Mouse (Mus musculus): Measurements from ENCODE around the gene Il1rapl2.

Gene Il1rapl2

DNA sequence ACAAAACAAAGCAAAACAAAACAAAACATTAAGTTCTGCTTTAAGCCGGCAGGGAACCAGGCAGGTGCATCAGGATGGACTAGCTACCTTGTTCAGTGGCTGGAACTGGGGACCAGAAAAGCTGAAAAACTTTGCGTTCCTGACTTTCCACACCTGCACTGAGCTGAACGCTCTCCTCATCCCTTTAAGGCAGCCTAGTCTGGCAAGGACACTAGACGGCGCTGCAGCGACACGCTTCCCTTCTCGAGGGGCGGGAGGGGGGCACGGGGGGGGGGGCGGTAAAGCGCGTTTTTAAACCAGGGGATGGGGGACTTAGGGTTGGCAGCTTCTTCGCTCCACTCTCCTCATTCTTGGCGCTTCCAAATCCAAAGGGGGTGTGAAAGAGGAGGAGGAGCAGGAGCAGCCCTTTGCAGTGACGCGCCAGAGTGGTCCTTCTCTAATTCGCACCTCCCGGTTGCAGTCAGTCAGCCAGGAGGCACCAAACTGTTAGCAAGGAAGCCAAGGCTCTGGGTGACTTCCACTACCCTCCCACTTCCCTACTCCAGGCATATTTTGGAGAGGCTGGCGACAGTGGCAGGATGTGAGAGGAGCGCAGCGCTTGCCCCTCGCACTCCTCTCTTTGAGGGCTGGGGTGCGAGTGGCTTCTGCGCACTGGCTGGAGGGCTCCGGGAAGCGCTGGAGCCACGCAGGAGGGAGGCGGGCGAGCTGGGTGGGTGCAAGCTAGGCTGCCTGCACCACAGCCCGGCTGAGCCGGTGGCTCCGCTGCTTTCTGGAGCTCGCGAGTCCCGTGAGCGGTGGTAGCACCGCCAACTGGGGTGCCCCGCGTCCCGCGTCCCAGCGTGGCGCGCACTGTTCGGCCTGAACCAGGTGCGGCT, at the start of gene Il1rapl2:
Il1rapl2 (plus strand) TSS at position 288 of the 875 bp plus-strand sequence.
- peak; percentile 17 to 21 for DNase-seq (ENCODE audit: low spot score in 2 of 2)

DNA sequence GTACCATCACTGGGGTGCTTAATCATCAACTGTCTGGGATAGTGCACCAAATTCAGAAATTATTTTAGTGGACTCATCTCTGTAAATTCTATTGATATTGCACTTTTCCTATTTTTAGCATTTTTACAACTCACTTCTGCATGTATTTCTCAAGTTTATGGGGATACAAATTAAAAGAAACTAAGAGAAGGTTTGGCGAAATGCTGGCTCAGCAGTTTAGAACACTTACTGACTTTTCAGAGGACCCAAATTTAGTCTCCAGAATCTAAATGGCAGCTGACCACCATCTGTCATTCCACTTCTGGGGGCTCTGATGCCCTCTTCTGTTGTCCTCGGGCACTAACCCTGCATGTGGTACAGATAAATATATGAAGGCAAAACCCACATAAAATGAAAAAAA, 22.1 kb upstream of the Il1rapl2 start:
- no peak for DNase-seq (ENCODE audit: low spot score in 2 of 2)

DNA sequence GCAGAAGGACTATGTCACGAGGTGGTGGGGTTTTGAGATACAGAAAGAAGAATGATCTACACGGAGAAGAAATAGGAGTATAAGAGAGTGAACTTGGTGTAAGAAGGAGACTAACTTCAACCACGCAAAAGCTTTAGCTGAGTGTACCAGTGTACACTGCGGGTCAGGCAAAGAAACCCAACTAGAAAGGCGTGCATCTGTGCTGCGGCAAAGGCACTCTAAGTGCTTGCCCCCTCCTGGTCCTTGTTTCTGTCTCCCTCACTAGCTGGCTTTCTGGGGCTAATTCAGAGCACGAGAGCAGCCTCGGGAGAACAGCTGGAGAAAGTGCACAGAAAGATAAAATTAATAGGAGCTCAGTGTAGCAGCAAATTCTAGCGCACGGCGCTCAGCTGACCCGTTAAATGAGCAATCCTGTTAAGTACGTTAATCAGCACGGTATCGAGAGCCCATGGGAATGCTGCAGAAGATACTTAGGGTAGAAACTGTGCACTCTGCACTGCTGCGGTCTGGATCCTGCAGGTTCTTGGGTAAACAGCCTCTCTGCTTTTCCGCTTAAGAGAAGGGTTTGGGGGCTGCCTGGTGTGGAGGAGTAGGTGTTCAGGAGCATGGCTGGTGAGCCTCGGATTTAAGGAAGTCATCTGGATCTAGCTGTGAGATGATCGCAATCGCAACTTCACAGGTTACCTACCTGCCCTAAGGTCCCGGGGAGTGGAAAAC, 778 bp upstream of the Il1rapl2 start:
- peak in 1 of 2 experiments; percentile 3 for DNase-seq (ENCODE audit: low spot score in 2 of 2)

DNA sequence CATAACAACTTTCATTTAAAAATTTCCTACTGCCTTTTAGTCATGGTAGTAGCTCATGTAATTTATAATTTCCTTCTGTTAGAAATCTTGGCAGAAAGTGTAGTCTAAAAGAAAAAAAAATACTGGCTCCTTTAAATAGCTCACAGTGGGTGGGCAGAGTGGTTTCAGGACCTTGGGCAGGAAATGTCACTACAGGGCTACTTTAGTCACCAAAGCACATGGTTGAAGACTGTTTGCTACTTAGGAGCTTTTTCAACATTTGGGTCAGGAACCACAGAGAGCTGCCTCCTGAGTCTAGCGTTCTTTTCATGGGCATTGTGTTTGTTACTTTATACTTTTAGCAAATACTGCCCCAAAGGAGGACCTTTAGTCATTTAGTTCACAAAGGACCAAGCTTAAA, 12.2 kb downstream of the Il1rapl2 start:
- DNase-seq (ENCODE audit: low spot score in 2 of 2), result no peak

DNA sequence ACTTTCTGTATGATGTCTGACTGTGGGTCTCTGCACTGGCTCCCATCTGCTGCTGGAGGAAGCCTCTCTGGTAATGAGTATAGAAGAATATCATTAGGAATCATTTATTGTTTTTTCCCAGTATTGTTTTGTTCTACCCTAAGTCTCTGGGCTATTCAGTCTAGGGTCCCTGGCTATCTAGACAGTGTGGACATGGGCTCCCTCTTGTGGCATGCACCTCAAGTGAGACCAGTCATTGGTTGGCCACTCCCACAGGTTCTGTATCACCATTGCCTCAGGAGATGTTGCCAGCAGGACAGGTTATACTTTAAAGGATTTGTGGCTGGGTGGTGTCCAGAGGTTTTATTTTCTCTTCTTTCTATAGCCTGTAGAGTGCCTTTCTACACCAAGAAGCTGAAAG, 50.3 kb downstream of the Il1rapl2 start:
- no peak for DNase-seq (ENCODE audit: low spot score in 2 of 2)

DNA sequence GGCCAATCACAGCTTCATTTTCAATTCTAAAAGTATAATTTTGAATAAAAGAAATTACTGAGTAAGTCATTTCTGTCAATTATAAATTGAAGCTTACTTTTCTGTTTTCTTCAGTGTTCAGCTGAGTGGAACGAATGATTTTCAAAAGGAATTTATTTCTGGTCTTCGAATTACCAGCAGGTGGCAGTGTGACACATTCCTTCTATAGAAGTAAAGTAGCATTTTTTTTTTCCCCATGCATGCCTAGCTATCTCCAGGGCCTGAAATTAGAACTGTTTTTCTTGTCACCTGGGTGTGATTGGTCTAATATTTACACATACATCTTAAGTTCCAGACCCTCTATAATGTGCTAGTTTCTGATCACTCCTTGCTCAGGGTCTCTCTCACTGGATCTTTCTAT, 96.6 kb downstream of the Il1rapl2 start:
- DNase-seq (ENCODE audit: low spot score in 2 of 2), result peak; percentile 9 to 37

DNA sequence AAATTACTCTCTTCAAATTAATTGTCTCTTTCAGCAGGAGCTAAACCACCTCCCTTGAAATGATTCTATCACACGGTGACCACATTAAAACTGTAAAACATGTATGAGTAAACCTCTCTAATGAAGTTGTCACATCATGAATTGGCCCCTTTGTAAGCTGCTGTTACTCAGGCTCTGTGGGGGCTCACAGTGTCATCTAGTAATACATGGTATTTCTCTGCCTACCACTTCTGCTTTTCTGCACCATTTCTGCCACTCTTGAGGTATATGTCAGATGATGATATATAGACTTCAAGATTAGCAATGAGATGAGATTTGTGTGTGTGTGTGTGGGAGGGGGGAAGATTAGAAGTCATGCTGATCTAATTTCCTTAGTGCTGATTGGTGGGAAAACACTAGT, 117.6 kb downstream of the Il1rapl2 start:
- DNase-seq (ENCODE audit: low spot score in 2 of 2), result no peak

DNA sequence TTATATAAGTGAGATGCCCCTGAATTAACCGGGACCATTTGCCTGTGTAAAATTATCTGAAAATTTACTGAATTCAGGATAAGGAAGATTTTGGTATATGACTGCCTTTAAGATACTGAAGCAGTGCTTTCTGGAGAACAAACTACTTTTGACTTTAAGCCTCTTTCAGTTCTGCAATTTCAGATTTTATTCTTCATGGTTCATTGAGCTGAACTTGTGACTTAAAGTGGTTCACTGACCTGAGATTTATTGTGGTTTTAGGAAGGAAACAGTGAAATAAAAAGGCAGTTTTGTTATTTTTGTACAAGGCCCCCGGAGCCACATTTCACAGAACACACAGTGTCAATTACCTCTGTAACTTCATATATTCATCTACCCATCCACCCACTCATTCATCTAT, 129.6 kb downstream of the Il1rapl2 start:
- DNase-seq (ENCODE audit: low spot score in 2 of 2), result no peak

DNA sequence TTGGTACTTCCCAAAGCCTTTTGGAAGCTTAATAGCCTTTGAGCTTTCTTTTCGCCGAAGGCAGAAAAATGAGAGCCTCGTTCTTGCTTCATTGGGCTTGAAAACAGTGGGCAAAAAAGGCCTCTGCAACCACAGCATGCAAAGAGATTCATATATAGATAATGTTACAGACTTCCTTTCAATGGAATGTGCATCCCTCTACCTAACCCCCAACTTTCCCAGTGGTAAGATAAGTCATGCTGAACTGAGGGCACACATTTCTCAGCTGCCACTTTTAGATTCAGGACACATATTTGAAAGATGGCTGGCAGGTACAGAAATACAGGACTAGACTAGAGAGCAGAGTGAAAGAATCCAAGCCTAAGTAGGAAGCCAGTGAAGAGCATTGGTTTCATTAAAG, 185.1 kb downstream of the Il1rapl2 start:
- no peak for DNase-seq (ENCODE audit: low spot score in 2 of 2)

DNA sequence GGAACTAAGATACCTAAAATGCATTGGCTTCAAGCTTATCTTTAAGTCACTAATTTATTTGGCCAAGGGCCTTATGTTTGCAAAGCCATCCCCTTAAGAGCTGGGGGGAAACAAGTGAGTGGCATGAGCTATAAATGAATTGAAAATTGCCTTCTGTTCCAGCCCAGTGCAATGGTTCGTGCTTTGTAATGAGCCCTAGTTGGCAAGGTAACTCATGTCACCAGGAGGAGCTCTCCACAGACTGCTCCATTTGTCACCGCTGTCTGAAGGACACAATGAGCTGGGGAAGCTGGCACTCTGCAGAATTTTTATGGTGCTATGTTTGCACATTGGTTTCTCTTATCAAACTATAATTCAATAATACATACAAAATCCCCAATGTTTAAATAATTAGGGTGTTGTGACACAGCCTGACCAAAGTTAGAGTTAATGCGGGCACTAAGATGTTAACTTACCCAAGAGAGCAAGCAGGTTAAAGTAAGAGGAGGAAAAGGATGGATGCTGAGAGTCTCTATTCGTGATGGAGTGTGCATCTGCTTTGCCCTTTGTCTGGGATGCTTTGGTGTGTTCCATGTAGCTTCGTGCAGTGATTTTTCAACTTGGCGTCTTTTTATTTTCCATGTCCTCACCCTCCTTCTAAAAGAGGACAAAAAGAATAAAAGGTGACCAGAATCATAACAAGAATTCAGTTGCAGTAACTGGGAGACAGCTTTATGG, 235.2 kb downstream of the Il1rapl2 start:
- DNase-seq (ENCODE audit: low spot score in 2 of 2), result no peak

DNA sequence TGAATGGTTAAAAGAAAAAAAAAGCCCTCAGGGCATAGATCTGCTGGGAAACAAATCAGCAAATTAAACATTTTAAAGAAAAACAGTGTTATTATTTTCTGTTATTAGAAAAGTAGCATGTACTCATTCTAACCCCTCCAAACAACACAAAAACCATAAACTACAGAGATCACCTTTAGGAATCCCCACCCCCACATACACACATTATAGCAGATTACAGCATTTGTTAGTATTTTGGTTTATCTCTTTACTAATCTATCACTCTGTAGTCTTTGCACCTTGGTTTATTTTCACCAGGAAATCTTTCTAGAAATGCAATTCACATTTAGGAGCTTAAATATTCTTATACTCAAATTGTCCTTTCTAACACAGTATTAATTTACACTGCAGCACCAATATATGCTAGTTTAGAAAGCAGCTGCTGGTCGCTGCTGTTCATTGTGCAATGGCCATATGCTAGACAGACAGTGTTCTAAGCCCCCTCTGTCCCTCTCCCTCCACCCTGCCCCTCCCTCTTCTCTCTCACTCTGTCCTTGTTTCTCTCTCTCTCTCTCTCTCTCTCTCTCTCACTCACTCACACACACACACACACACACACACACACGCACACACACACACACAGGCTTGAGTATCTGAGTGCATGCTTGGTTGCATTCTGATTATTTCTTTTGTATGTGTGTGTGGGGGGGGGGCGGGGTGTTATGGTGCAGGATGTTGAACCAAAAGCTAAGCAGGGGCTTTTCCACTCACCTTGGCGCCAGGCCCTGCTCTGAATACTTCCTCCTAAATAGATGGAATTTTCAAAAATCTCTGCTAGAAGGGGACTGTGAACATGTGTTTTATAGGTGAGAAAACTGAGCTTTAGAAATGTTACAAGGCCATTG, 236.1 kb downstream of the Il1rapl2 start:
- DNase-seq (ENCODE audit: low spot score in 2 of 2), result no peak

DNA sequence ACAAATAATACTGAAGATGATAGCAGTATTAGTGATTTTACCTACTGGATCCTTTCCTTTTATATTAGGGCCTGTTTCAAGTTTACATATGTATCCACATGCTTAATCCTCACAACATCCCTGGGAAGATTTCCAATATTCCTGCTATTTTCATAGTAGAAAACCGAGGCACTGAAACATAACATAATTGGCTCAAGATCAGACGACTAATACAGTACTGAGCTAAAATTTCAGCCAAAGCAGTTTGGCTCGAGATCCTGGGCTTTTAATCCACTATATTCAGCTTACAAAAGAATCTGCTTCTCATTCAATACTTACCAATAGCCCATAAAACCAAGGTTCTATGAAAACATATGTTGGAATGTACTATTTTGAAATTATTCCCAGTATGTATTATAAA, 239.1 kb downstream of the Il1rapl2 start:
- no peak for DNase-seq (ENCODE audit: low spot score in 2 of 2)

DNA sequence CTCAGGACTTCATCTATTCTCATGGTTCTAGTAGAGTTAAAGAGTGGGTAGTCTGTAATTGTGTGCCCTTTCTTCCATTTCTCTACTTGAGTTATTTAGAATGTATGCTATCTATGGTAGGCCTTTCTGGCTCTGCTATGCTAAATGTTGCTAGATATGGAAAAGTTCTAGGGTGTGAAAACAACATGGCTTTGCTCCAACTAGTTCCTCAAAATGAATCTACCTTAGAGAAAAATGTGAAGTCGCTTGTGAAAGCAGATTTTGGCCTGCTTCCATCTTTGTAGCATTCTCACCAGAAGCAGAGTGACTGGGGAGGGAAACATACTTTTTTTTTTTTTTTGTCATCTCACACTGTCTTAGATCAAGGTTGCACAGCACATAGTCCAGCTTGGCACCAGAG, 241.7 kb downstream of the Il1rapl2 start:
- peak; percentile 3 to 6 for DNase-seq (ENCODE audit: low spot score in 2 of 2)

DNA sequence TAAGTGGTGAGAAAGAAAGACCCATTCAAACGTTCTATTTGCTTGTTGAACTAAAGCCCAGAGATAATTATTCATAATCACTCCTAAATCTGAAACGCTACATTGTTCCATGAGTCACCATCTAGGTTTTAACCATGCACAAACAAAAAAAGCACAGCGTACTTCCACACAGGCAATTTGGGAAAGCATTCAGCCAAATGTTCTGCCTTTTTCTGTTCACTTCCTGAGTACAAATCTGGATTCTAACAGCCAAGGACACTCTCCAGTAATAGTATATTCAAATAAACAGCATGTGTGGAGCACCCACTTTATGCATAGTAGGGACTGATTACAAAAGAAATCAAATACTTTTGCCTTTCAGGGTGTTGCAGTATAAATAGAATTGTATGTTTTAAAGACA, 278.5 kb downstream of the Il1rapl2 start:
- peak in 1 of 2 experiments; percentile 2 for DNase-seq (ENCODE audit: low spot score in 2 of 2)

DNA sequence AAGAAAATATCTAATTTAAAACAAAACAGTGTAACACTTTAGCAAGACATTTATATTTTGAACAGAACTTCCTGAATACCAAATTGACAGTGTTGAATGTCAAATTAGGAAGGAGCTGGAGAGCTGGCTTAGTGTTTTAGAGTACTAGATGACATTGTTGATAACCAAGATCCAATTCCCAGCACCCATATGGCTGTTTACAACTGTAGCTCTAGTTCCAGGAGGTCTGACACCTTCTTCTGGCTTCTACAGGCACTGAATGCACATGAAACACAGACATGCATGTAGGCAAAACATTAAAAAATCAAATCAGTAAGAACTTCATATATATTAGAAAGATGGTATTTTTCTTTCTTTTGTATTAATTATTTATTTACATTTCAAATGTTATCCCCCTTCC, 353.1 kb downstream of the Il1rapl2 start:
- no peak for DNase-seq (ENCODE audit: low spot score in 2 of 2)

DNA sequence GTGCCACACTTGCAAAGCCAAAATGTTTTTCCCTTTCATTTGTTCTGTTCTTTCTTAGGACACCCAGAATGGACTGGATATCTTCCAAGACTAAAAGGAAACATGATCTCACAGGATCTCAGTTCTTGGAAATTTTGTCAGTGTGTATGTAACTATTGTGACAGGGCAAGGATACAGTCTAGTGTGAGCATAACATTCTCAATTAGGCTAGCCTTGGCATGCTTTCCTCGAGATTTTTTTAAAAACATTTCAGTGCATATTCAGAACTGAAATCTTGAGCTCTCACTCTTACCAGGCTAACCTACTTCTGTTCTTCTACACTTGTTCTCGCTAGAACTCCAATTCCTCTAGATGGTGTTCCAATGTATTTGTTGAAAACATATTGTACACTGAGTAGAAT, 356.4 kb downstream of the Il1rapl2 start:
- no peak for DNase-seq (ENCODE audit: low spot score in 2 of 2)

DNA sequence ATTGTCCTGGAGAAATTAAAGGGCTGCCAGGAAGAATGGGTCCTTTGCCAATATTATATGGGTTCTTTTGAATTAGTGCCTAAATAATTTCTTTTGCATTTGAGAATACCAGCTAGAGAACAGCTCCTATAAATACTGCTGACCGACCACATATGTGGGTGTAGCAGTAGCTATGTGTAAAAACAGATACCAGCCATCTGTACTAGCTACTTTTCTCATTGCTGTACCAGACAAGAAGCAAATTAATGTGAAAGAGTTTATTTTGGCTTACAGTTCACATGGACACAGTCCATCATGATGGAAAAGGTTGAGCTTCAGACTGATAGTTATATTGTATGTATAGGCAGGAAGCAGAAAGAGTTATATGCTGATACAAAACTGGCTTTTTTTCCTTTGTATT, 377.3 kb downstream of the Il1rapl2 start:
- DNase-seq (ENCODE audit: low spot score in 2 of 2), result no peak

DNA sequence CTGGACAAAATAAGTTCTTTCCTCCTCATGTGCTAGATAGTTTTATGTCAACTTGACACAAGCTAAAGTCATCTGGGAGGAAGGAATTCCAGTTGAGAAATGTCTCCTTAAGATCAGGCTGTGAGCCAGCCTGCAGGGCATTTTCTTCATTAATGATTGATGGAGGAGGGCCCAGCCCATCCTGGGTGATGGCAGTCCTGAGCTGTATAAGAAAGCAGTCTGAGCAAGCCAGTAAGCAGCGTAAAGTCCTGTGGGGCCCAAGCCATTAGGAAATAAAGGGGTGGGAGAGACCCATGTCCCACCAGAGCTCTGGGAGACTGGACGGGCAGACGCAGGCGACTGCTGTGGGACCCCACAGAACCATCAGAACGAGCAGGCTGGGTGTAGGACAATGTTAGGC, 400.9 kb downstream of the Il1rapl2 start:
- no peak for DNase-seq (ENCODE audit: low spot score in 2 of 2)

DNA sequence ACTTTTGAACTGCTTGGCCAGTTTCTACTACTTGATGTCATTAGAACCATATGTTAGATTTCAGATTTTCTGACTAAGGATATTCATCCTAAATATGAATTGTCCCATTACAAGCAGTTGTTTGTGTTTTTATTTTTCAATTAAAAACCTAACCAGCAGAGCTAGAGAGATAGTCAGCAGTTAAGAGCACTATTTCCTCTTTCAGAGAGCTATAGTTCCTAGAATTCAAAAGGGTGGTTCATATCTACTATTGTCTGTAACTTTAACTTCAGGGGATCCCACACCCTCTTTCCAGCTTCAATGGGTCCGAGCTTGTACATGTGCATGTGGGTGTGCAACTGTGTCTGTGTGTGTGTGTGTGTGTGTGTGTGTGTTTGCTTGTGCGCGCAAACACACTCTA, 472.7 kb downstream of the Il1rapl2 start:
- DNase-seq (ENCODE audit: low spot score in 2 of 2), result no peak

DNA sequence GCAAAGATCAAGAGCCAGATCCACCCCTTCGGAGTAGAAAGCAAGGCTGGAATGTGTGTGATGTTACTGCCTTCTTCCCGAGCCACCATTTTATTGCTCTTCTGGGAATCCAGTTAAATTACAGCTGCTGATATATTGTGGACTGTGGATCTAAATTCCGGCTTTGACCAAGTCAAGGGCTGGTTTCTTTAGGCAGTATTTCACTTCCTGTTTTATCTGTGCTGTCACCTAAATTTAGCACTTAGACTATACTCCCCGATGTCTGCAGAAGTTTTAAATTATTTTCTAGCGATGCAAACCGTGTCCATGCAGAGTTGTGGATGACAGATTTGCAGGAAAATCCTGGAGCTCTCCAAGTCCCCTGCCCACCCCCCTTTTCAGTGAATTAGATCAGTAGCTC, 533.5 kb downstream of the Il1rapl2 start:
- DNase-seq (ENCODE audit: low spot score in 2 of 2), result no peak

DNA sequence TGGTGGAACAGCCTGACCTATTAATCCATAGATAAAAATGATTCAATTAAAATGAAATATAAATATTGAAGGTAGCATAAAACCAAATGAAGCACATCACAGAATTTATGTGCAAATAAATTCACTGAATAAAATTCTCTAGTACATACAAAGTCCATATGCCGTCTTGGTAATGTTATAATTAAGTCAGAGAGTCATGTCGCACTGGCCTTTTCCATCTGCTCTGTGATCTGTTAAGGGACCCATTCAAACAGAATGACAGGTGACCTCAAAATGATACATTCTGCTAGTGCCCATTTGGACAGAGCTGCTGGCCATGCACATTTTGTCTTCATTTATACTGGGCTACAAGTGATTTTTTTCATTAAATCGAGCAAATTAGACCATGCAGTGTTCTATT, 534.3 kb downstream of the Il1rapl2 start:
- DNase-seq (ENCODE audit: low spot score in 2 of 2), result no peak

DNA sequence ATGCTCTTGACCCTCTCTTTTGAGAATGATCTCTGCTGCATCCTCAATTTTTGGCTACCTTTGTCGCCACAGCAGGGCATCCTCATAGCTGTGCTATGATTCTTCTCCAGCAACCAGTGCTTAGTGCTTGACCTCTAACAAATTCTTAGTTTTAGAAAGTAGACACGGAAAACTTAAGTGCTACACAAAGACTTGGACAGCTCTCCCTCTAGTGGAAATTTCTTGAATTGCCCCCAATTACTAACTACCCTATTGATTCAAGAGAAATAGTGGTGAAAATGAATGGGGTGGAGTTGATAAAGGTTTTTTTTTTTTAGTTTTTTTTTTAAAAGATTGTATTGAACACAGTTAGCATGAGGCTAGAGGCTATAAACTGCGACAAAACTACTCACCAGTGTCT, 599.7 kb downstream of the Il1rapl2 start:
- peak; percentile 4 for DNase-seq (ENCODE audit: low spot score in 2 of 2)

Data from right cerebral cortex, adult 2 months (tissue).